Mouse (Mus musculus) heart, postnatal 0 days (tissue): Measurements from ENCODE around the gene Acaa1b.

Experiments
- CTCF ChIP-seq: IDR thresholded peaks from 2 replicates; pipeline ENCODE4 v1.5.1; 2016; ENCODE audit warnings: antibody characterized with exemption, control low read depth, low read depth
- EP300 ChIP-seq: IDR thresholded peaks from 2 replicates; pipeline ENCODE4 v1.6.1; 2016; ENCODE audit warnings: antibody characterized with exemption, low read depth

DNA sequence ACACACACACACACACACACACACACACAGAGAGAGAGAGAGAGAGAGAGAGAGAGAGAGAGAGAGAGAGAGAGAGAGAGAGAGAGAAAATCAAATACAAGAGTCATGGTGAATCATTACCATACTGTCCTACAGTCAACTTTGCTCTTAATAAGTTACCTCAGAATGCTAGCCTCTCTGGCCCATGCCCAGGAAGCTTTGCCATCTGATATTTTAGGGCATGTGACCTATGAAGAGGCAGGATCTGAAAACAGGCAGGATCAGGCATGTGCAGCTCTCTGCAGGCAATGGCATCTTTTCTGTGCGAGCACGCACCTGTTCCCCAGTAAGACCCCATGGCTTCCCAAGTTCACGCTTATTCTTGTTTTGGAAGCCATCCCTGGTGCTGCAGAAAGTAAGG lies 3.8 kb upstream of the Acaa1b start:
- TF ChIP-seq CTCF: no peak
- no peak for TF ChIP-seq EP300
